Mouse (Mus musculus): ENCODE measurements around the gene Nfyc. TPM values are rescaled to one million over a fixed set of nuclear protein-coding genes. Genes with fewer than 3 reads are reported as not detected.

The Nfyc gene
- polyA plus RNA-seq, 1 experiment: 150 TPM

DNA sequence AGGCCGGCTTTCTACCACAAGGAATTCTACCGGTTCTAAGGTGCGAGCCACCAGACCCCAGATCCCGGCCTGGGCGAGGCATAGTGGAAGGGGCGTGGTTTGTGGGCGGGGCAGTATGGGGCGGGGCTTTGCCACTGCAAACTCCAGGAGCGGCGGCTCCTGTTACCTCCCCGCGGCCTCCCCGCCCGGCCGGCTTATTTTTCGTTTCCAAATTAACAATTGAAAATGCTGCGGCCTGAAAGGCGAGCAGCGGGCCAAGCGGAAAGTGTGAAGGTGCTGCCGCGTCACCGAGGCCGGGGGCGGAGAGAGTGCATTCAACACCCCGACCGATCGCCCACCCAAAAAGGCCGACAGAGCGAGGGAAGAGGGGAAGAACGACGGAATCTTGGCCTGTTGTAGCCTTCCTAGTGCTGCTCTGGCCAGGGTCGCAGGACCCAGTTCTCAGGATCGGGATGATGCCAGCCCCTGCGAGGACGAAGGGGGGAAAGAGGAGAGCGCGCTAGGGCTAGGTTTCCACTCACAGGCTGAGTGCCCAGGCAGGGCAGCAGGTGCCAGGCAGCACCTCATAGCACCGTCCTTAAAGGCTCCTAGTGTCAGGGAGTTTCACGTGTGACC lies 100.2 kb downstream of the Nfyc start:
- peaks cover 4% of the 10 kb centered on the region for H3K4me1 ChIP-seq (ENCODE audit: control insufficient read depth, insufficient read depth, low read length)
- TF ChIP-seq CTCF (IDR thresholded peaks at IDR 0.05; ENCODE audit: borderline replicate concordance, insufficient read depth, low read depth, low read length) (no peak), POLR2A (IDR thresholded peaks at IDR 0.05; ENCODE audit: borderline replicate concordance, insufficient read depth, low read length) (0 out of 2 replicates have a peak, but pooled peaks have one; percentile 23)
- H3K4me3 ChIP-seq (replicated peaks; ENCODE audit: insufficient read depth, low read depth, low read length): peak overlapping the region; percentile 59
- WGBS: under 1% methylated on average over 40 of the region's 40 CpGs
- H3K27me3 ChIP-seq (ENCODE audit: control insufficient read depth, insufficient read depth, low read length): no peaks in the 10 kb centered on the region
- DNase-seq: peak; percentile 57 to 61
- no peak overlapping the region for H3K27ac ChIP-seq (ENCODE audit: insufficient read depth, low read length)

GRCm38 (mm10) chr4:120730574-120730973 lies 100.8 kb downstream of the Nfyc start:
- Histone ChIP-seq H3K27ac (ENCODE audit: insufficient read depth, low read length) (no peak overlapping the region), H3K4me3 (replicated peaks; ENCODE audit: insufficient read depth, low read depth, low read length) (peak overlapping the region; percentile 59), H3K4me1 (ENCODE audit: control insufficient read depth, insufficient read depth, low read length) (peaks cover 4% of the 10 kb centered on the region), H3K27me3 (ENCODE audit: control insufficient read depth, insufficient read depth, low read length) (no peaks in the 10 kb centered on the region)
- TF ChIP-seq CTCF (IDR thresholded peaks at IDR 0.05; ENCODE audit: borderline replicate concordance, insufficient read depth, low read depth, low read length) (no peak), POLR2A (IDR thresholded peaks at IDR 0.05; ENCODE audit: borderline replicate concordance, insufficient read depth, low read length) (no peak)
- 30% methylated on average over 6 of the region's 6 CpGs for WGBS
- no peak for DNase-seq

DNA sequence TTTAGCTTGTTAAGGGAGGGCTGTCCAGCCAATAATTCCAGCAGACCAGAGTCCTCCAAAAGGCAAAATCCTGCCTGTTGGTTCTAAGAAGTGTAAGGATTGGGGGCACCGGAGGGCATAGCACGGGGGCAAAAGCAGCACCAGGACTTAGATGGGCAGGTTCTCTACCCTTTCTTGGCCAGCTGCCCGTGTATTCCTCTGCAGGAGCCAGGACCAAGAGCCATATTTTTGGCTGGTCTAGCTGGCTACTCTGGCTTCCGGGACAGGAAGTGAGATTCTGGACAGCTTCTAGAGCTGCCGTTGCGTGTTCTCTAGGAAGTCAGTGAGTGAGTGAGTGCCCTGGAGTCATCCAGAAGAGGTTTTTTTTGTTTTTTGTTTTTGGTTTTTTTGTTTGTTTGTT lies 101.2 kb downstream of the Nfyc start:
- TF ChIP-seq POLR2A (IDR thresholded peaks at IDR 0.05; ENCODE audit: borderline replicate concordance, insufficient read depth, low read length) (no peak), CTCF (IDR thresholded peaks at IDR 0.05; ENCODE audit: borderline replicate concordance, insufficient read depth, low read depth, low read length) (no peak)
- WGBS: 8% methylated on average over 6 of the region's 6 CpGs
- H3K4me3 ChIP-seq (replicated peaks; ENCODE audit: insufficient read depth, low read depth, low read length): no peak overlapping the region

GRCm38 (mm10) chr4:120729441-120729840 lies 101.9 kb downstream of the Nfyc start:
- H3K27ac ChIP-seq (ENCODE audit: insufficient read depth, low read length): no peak overlapping the region
- WGBS: 84% methylated on average over 6 of the region's 6 CpGs
- no peaks in the 10 kb centered on the region for H3K27me3 ChIP-seq (ENCODE audit: control insufficient read depth, insufficient read depth, low read length)
- TF ChIP-seq CTCF (IDR thresholded peaks at IDR 0.05; ENCODE audit: borderline replicate concordance, insufficient read depth, low read depth, low read length): no peak
- TF ChIP-seq POLR2A (IDR thresholded peaks at IDR 0.05; ENCODE audit: borderline replicate concordance, insufficient read depth, low read length): no peak
- H3K4me3 ChIP-seq (replicated peaks; ENCODE audit: insufficient read depth, low read depth, low read length): no peak overlapping the region
- H3K4me1 ChIP-seq (ENCODE audit: control insufficient read depth, insufficient read depth, low read length): peaks cover 4% of the 10 kb centered on the region
- no peak for DNase-seq

More for the DNA sequence above, 101.2 kb downstream of the Nfyc start:
- H3K4me1 ChIP-seq (ENCODE audit: control insufficient read depth, insufficient read depth, low read length): peaks cover 4% of the 10 kb centered on the region
- H3K27ac ChIP-seq (ENCODE audit: insufficient read depth, low read length): no peak overlapping the region
- peak; percentile 59 to 73 for DNase-seq
- no peaks in the 10 kb centered on the region for H3K27me3 ChIP-seq (ENCODE audit: control insufficient read depth, insufficient read depth, low read length)

DNA sequence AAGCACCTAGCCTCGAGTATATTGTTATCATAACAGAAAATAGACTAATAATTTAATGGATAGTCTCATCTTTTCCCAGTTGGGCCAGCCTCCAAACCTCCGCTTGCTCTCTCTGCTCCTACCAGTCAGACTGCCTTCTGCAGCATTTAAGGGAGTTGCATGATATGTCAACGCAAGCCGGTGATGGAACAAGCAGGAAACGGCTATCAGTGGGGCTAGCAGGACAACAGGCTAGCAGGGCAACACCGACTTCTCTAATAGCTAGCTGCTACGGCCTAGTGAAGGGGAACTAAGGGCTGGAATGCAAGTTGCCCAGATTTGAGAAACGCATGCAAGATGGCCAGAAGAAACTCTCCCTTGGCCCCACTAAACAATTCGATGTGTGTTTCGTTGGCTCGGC lies 103.5 kb downstream of the Nfyc start:
- 82% methylated on average over 11 of the region's 11 CpGs for WGBS
- H3K27me3 ChIP-seq (ENCODE audit: control insufficient read depth, insufficient read depth, low read length): no peaks in the 10 kb centered on the region
- no peak overlapping the region for H3K27ac ChIP-seq (ENCODE audit: insufficient read depth, low read length)
- peaks cover 4% of the 10 kb centered on the region for H3K4me1 ChIP-seq (ENCODE audit: control insufficient read depth, insufficient read depth, low read length)
- DNase-seq: no peak
- H3K4me3 ChIP-seq (replicated peaks; ENCODE audit: insufficient read depth, low read depth, low read length): no peak overlapping the region
- TF ChIP-seq CTCF (IDR thresholded peaks at IDR 0.05; ENCODE audit: borderline replicate concordance, insufficient read depth, low read depth, low read length): no peak

DNA sequence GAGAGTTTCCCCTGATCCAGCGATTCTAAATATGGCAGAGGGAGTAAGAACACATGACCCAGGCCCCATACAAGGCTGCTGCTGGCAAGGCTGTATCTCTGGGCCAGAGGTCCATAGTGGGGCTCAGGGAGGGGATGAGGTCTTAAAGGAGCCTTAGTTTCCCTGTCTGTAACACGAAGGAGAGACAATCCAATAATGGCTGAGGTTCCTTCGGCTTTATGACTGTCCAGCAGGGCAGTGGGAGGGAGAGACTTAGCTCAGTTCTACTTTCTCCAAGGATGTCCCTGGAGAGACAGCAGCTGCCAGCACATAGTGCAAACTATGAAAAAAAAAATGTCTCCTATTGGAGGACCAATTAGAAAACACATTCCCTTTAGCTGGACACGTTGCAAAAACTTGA lies 105.2 kb downstream of the Nfyc start:
- no peak for TF ChIP-seq POLR2A (IDR thresholded peaks at IDR 0.05; ENCODE audit: borderline replicate concordance, insufficient read depth, low read length)
- TF ChIP-seq CTCF (IDR thresholded peaks at IDR 0.05; ENCODE audit: borderline replicate concordance, insufficient read depth, low read depth, low read length): no peak
- Histone ChIP-seq H3K4me1 (ENCODE audit: control insufficient read depth, insufficient read depth, low read length) (peaks cover 4% of the 10 kb centered on the region), H3K4me3 (replicated peaks; ENCODE audit: insufficient read depth, low read depth, low read length) (no peak overlapping the region), H3K27ac (ENCODE audit: insufficient read depth, low read length) (no peak overlapping the region), H3K27me3 (ENCODE audit: control insufficient read depth, insufficient read depth, low read length) (no peaks in the 10 kb centered on the region)
- no peak for DNase-seq
- WGBS: 50% methylated on average over 4 of the region's 4 CpGs

- Histone ChIP-seq H3K27me3 (ENCODE audit: control insufficient read depth, insufficient read depth, low read length) (no peaks in the 10 kb centered on the region), H3K4me1 (ENCODE audit: control insufficient read depth, insufficient read depth, low read length) (peaks cover 2% of the 10 kb centered on the region), H3K4me3 (replicated peaks; ENCODE audit: insufficient read depth, low read depth, low read length) (no peak overlapping the region), H3K27ac (ENCODE audit: insufficient read depth, low read length) (no peak overlapping the region)
- no peak for DNase-seq
- TF ChIP-seq CTCF (IDR thresholded peaks at IDR 0.05; ENCODE audit: borderline replicate concordance, insufficient read depth, low read depth, low read length) (no peak), POLR2A (IDR thresholded peaks at IDR 0.05; ENCODE audit: borderline replicate concordance, insufficient read depth, low read length) (no peak)
- 56% methylated on average over 5 of the region's 5 CpGs for WGBS
Measured at GRCm38 (mm10) chr4:120725516-120726090, 105.8 kb downstream of the Nfyc start.

DNA sequence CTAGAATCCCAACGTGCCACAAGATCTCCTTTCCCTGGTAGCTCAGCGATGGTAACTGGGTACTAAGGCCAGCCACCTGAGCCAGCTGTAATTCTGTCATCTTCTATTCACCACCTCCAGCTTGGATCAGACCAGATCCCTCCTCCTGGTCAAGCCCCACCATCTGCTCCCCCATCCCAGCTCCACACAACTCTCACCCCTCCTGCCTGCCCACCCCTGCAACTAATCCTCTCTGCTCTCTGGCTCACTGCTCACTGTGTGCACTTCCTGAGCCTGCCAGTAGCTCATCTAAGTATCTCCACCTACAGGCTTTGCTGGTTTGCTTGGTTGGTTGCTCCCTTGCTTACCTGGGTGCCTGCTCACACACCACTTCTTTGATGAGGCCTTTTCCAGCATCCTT lies 109.8 kb downstream of the Nfyc start:
- no peak for DNase-seq
- no peak overlapping the region for H3K4me3 ChIP-seq (replicated peaks; ENCODE audit: insufficient read depth, low read depth, low read length)
- no peak for TF ChIP-seq POLR2A (IDR thresholded peaks at IDR 0.05; ENCODE audit: borderline replicate concordance, insufficient read depth, low read length)
- no peak for TF ChIP-seq CTCF (IDR thresholded peaks at IDR 0.05; ENCODE audit: borderline replicate concordance, insufficient read depth, low read depth, low read length)
- no peaks in the 10 kb centered on the region; the same call in 1 of the 2 replicates for H3K4me1 ChIP-seq (ENCODE audit: control insufficient read depth, insufficient read depth, low read length)
- no peaks in the 10 kb centered on the region for H3K27me3 ChIP-seq (ENCODE audit: control insufficient read depth, insufficient read depth, low read length)
- 35% methylated on average over 2 of the region's 2 CpGs for WGBS
- H3K27ac ChIP-seq (ENCODE audit: insufficient read depth, low read length): no peak overlapping the region
